Mouse (Mus musculus): ENCODE data around the gene Ccdc33. TPM values are rescaled to one million over a fixed set of nuclear protein-coding genes. Genes with fewer than 3 reads are reported as not detected.

The Ccdc33 gene
- polyA plus RNA-seq, 1 experiment from 2014 or later = 0.18 TPM

DNA sequence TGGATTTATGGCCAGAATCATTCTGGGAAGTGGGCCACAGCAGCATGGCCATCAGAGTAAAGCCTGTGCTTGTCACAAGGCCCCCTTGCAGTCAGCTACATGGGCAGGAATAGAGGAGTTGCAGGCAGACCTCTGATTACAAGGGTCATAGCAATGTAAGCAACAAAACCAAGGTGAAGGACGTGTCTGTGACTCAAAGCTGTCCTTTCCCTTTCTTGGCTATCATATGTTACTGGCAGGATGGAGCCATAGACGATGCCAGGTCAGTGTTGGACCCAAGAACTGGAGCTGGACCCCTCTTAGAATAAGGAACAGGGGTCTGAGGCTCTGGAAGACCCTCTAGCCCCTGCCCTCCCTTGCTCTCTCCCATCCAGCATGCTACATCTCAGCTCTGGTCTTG is 30.2 kb upstream of the Ccdc33 start:
- WGBS = 59% methylated on average over 2 of the region's 2 CpGs
- peaks cover 18% of the 10 kb centered on the region for H3K4me1 ChIP-seq
- no peak for ATAC-seq (ENCODE audit: insufficient read depth, low FRiP score, low read depth)
- H3K4me3 ChIP-seq (replicated peaks) = no peak overlapping the region
- H3K36me3 ChIP-seq = no peaks in the 10 kb centered on the region
- H3K9me3 ChIP-seq = no peaks in the 10 kb centered on the region
- H3K27ac ChIP-seq = no peak overlapping the region
- H3K9ac ChIP-seq = no peak overlapping the region
- no peaks in the 10 kb centered on the region for H3K27me3 ChIP-seq (replicated peaks)
- H3K4me2 ChIP-seq = no peak overlapping the region

GRCm38 (mm10) chr9:58145417-58145816 is 26.8 kb upstream of the Ccdc33 start:
- WGBS = 62% methylated on average over 5 of the region's 5 CpGs
- H3K4me3 ChIP-seq (replicated peaks) = no peak overlapping the region
- no peak overlapping the region for H3K9ac ChIP-seq
- H3K9me3 ChIP-seq = no peaks in the 10 kb centered on the region
- H3K27ac ChIP-seq = no peak overlapping the region
- no peak overlapping the region for H3K4me2 ChIP-seq
- H3K4me1 ChIP-seq = peaks cover 16% of the 10 kb centered on the region
- H3K36me3 ChIP-seq = no peaks in the 10 kb centered on the region
- no peaks in the 10 kb centered on the region for H3K27me3 ChIP-seq (replicated peaks)
- no peak for ATAC-seq (ENCODE audit: insufficient read depth, low FRiP score, low read depth)

- Histone ChIP-seq H3K27me3 (replicated peaks) (no peaks in the 10 kb centered on the region), H3K9ac (no peak overlapping the region), H3K4me1 (peaks cover 22% of the 10 kb centered on the region), H3K9me3 (no peaks in the 10 kb centered on the region), H3K36me3 (no peaks in the 10 kb centered on the region), H3K27ac (no peak overlapping the region), H3K4me2 (no peak overlapping the region), H3K4me3 (replicated peaks) (no peak overlapping the region)
- 55% methylated on average over 1 of the region's 1 CpGs for WGBS
- ATAC-seq (ENCODE audit: insufficient read depth, low FRiP score, low read depth) = no peak
Measured at GRCm38 (mm10) chr9:58144664-58145063, 26.0 kb upstream of the Ccdc33 start.

DNA sequence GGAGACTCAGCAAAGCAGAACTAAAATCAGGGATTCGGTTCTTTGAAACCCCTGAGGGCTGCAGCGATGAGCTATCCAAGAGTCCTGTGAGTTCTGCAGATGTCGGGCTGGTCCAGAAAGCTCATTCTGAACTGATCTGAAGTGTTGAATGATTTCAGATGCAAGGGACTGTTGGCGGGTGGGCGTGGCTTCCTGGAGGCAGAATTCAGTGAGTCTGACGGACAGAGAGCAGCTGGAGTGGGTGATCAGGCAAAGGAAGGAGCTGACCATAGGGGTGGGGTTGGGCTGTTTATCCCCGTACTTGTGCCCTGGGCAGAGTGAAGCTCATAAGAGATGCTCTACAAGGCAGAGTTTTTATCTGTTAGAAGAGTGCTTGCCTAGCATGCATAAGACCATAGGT is 24.8 kb upstream of the Ccdc33 start:
- no peak overlapping the region for H3K4me3 ChIP-seq (replicated peaks)
- H3K27me3 ChIP-seq (replicated peaks) = no peaks in the 10 kb centered on the region
- H3K27ac ChIP-seq = peak overlapping the region; percentile 42; the same call in 1 of the 2 replicates
- no peak overlapping the region for H3K4me2 ChIP-seq
- peaks cover 23% of the 10 kb centered on the region for H3K4me1 ChIP-seq
- 25% methylated on average over 7 of the region's 7 CpGs for WGBS
- no peak for ATAC-seq (ENCODE audit: insufficient read depth, low FRiP score, low read depth)
- H3K36me3 ChIP-seq = no peaks in the 10 kb centered on the region
- no peaks in the 10 kb centered on the region for H3K9me3 ChIP-seq
- H3K9ac ChIP-seq = no peak overlapping the region

GRCm38 (mm10) chr9:58139947-58140346 is 21.3 kb upstream of the Ccdc33 start:
- ATAC-seq (ENCODE audit: insufficient read depth, low FRiP score, low read depth) = no peak
- no peak overlapping the region for H3K9ac ChIP-seq
- H3K4me1 ChIP-seq = peaks cover 21% of the 10 kb centered on the region
- WGBS = 24% methylated on average over 6 of the region's 6 CpGs
- H3K4me2 ChIP-seq = no peak overlapping the region
- H3K4me3 ChIP-seq (replicated peaks) = no peak overlapping the region
- no peaks in the 10 kb centered on the region for H3K9me3 ChIP-seq
- no peak overlapping the region for H3K27ac ChIP-seq
- no peaks in the 10 kb centered on the region for H3K36me3 ChIP-seq
- H3K27me3 ChIP-seq (replicated peaks) = no peaks in the 10 kb centered on the region

DNA sequence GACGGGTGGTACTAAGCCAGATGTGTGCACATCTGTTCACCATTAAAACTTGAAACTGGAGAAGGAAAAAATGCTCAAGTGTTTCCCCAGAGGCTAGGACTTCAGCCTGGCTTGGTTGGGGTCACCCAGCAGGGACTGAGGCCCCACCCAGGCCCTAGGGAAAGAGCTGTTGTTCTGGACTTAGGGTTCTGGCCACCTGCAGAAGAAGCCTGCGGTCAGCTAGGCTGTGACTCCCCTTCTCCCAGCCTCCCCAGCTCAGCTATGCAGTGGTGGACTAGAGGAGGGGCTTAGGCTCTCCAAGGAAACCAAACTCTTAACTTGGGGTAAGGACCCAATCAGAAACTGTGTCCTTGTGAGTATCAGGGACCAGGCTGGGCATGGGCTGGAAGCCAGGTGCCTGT is 17.3 kb upstream of the Ccdc33 start:
- WGBS = 24% methylated on average over 2 of the region's 2 CpGs
- Histone ChIP-seq H3K4me1 (peaks cover 22% of the 10 kb centered on the region), H3K36me3 (no peaks in the 10 kb centered on the region), H3K4me3 (replicated peaks) (no peak overlapping the region), H3K9ac (no peak overlapping the region), H3K4me2 (no peak overlapping the region), H3K9me3 (no peaks in the 10 kb centered on the region), H3K27ac (no peak overlapping the region), H3K27me3 (replicated peaks) (no peaks in the 10 kb centered on the region)
- ATAC-seq (ENCODE audit: insufficient read depth, low FRiP score, low read depth) = no peak

GRCm38 (mm10) chr9:58134906-58135305 is 16.3 kb upstream of the Ccdc33 start:
- H3K4me2 ChIP-seq = no peak overlapping the region
- H3K4me3 ChIP-seq (replicated peaks) = no peak overlapping the region
- H3K9ac ChIP-seq = no peak overlapping the region
- no peaks in the 10 kb centered on the region for H3K36me3 ChIP-seq
- H3K9me3 ChIP-seq = no peaks in the 10 kb centered on the region
- H3K27me3 ChIP-seq (replicated peaks) = no peaks in the 10 kb centered on the region
- peaks cover 22% of the 10 kb centered on the region for H3K4me1 ChIP-seq
- 35% methylated on average over 7 of the region's 7 CpGs for WGBS
- no peak overlapping the region for H3K27ac ChIP-seq
- ATAC-seq (ENCODE audit: insufficient read depth, low FRiP score, low read depth) = no peak

GRCm38 (mm10) chr9:58133893-58134884 is 15.6 kb upstream of the Ccdc33 start:
- H3K4me2 ChIP-seq = no peak overlapping the region
- H3K9me3 ChIP-seq = no peaks in the 10 kb centered on the region
- no peak overlapping the region for H3K9ac ChIP-seq
- H3K4me1 ChIP-seq = peaks cover 26% of the 10 kb centered on the region
- WGBS = 14% methylated on average over 16 of the region's 17 CpGs
- H3K27me3 ChIP-seq (replicated peaks) = no peaks in the 10 kb centered on the region
- no peak overlapping the region for H3K4me3 ChIP-seq (replicated peaks)
- ATAC-seq (ENCODE audit: insufficient read depth, low FRiP score, low read depth) = peak; percentile 41; the same call in 1 of the 2 replicates
- H3K27ac ChIP-seq = peak overlapping the region; percentile 28; the same call in 1 of the 2 replicates
- no peaks in the 10 kb centered on the region for H3K36me3 ChIP-seq

DNA sequence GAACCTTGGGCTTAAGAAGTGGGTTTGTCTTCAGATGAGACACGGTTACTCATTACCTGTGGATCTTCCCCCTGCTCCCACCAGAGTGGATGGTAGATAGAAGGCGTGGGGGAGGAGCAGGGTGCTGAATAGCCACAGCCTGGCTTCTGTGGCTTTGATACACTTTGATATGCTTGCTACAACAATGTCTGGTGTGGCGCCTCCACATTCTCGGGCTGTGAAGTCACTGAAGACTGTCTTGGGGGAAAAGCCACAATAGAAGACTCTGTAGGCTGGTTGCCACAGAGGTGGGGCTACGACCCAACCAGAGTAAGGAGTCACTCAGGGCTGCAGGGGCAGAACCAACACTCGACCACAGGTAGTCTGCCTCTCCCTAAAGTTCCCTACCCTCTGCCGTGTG is 13.1 kb upstream of the Ccdc33 start:
- no peak overlapping the region for H3K27ac ChIP-seq
- H3K4me1 ChIP-seq = peaks cover 36% of the 10 kb centered on the region
- H3K9ac ChIP-seq = no peak overlapping the region
- no peak overlapping the region for H3K4me3 ChIP-seq (replicated peaks)
- WGBS = 67% methylated on average over 7 of the region's 7 CpGs
- H3K27me3 ChIP-seq (replicated peaks) = no peaks in the 10 kb centered on the region
- ATAC-seq (ENCODE audit: insufficient read depth, low FRiP score, low read depth) = no peak
- H3K4me2 ChIP-seq = no peak overlapping the region
- no peaks in the 10 kb centered on the region for H3K36me3 ChIP-seq
- no peaks in the 10 kb centered on the region for H3K9me3 ChIP-seq

DNA sequence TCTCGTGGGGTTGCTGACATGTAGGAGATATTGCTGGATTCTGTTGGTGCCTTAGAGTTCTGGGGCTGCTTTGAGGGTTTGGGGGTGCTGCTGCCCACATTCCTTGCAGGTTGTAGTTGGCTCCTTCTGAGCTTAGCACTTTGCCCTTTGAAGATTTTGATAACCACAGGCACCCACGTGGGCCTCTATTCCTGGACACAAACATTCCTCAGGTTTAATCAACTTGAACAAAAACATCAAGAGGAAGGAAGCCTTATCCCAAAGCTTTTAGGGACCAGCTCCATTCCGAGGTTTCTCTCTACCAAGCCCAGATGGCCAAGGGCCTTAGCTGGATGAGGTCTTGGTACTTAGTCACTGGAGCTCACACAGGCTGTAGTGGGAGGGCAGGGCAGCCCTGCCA is 12.3 kb upstream of the Ccdc33 start:
- Histone ChIP-seq H3K9me3 (no peaks in the 10 kb centered on the region), H3K27ac (no peak overlapping the region), H3K4me1 (peaks cover 36% of the 10 kb centered on the region), H3K36me3 (no peaks in the 10 kb centered on the region), H3K27me3 (replicated peaks) (no peaks in the 10 kb centered on the region), H3K4me3 (replicated peaks) (no peak overlapping the region), H3K9ac (no peak overlapping the region), H3K4me2 (no peak overlapping the region)
- WGBS = 43% methylated on average over 3 of the region's 3 CpGs
- no peak for ATAC-seq (ENCODE audit: insufficient read depth, low FRiP score, low read depth)

DNA sequence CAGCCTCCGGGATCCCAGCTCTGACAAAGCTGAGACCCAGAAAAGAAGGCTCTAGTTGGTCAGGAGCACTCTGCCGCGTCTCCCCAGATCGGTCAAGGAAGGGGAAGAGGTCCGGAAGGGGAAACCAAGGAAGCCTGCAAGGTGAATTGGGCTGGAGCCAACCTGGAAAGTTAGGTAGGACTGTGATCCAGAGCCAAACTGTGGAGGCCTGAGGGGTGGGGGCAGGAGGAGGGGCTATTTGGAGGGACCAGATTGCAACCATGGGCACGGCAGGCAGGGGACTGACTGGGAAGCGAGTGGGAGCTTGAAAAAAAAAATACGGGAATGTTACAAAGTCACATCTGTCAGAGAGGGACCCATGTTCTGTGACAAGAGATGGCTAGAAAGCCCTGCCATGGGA is 10.9 kb upstream of the Ccdc33 start:
- no peak for ATAC-seq (ENCODE audit: insufficient read depth, low FRiP score, low read depth)
- peaks cover 36% of the 10 kb centered on the region for H3K4me1 ChIP-seq
- H3K4me2 ChIP-seq = peak overlapping the region; percentile 24; the same call in 1 of the 2 replicates
- H3K27ac ChIP-seq = no peak overlapping the region
- H3K9ac ChIP-seq = no peak overlapping the region
- no peak overlapping the region for H3K4me3 ChIP-seq (replicated peaks)
- no peaks in the 10 kb centered on the region for H3K9me3 ChIP-seq
- 20% methylated on average over 8 of the region's 8 CpGs for WGBS
- no peaks in the 10 kb centered on the region for H3K27me3 ChIP-seq (replicated peaks)
- H3K36me3 ChIP-seq = no peaks in the 10 kb centered on the region

GRCm38 (mm10) chr9:58128926-58129413 is 10.3 kb upstream of the Ccdc33 start:
- ATAC-seq (ENCODE audit: insufficient read depth, low FRiP score, low read depth) = no peak
- peaks cover 32% of the 10 kb centered on the region for H3K4me1 ChIP-seq
- no peak overlapping the region for H3K4me3 ChIP-seq (replicated peaks)
- peak overlapping the region; percentile 24; the same call in 1 of the 2 replicates for H3K4me2 ChIP-seq
- no peaks in the 10 kb centered on the region for H3K36me3 ChIP-seq
- no peak overlapping the region for H3K9ac ChIP-seq
- H3K27ac ChIP-seq = no peak overlapping the region
- H3K9me3 ChIP-seq = no peaks in the 10 kb centered on the region
- H3K27me3 ChIP-seq (replicated peaks) = no peaks in the 10 kb centered on the region
- 13% methylated on average over 13 of the region's 13 CpGs for WGBS

All from stomach, embryonic 15.5 days (tissue).